Mouse (Mus musculus) cortical plate, adult 2 months (tissue): ENCODE measurements around the gene Pycr2.

Experiments
- CTCF ChIP-seq: fragments of 200-500 bp; IDR thresholded peaks from 2 replicates; pipeline ENCODE4 v1.5.1; 2011; ENCODE audit warnings: mild to moderate bottlenecking, control low read depth, low read length; ENCODE audit not compliant: insufficient read depth; ENCODE audit errors: extremely low read depth
- POLR2A ChIP-seq: fragments of 200-500 bp; IDR thresholded peaks from 2 replicates; pipeline ENCODE4 v1.6.1; 2011; ENCODE audit warnings: mild to moderate bottlenecking, low read length, control low read depth; ENCODE audit not compliant: insufficient read depth; ENCODE audit errors: extremely low read depth

DNA sequence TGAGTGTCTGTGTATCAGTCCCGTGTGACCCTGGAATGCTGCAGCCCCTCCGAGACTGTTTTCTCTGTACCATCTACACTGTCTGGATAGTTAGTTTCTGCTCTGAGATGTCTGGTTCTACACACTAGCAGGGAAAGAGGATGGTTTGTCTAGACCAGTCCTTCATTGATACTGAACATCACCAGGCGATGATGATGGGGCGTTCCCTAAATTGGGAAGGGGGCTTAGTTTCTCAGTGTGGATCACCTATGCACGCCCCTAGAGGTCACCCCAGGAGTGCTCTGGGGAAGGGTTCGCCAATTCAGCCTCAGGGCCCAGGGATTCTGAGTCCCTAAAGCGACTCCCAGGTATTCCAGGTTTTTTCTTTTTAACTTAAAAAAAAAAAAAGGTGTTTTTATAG lies 14.9 kb upstream of the Pycr2 start:
- TF ChIP-seq CTCF (no peak), POLR2A (no peak)
